Mouse (Mus musculus) T-cell, adult 2 months (primary cell): ENCODE results near the gene Pklr.

ENCODE experiments used
- DNase-seq: peaks from one replicate; pipeline ENCODE4 v3.0.0; 2022; ENCODE audit warnings: low spot score

The Pklr gene

GRCm38 (mm10) chr3:89163643-89164245, 27.8 kb downstream of the Pklr start:
- DNase-seq: peak; percentile 38

- DNase-seq: peak; percentile 95
Measured at GRCm38 (mm10) chr3:89164506-89165267, 28.7 kb downstream of the Pklr start, which contains the start of gene Clk2. Gene Clk2 (plus strand): TSS chr3:89164795.

- DNase-seq: no peak
Measured at GRCm38 (mm10) chr3:89165268-89165870, 29.4 kb downstream of the Pklr start.

GRCm38 (mm10) chr3:89166945-89167344, 31.0 kb downstream of the Pklr start:
- no peak for DNase-seq

GRCm38 (mm10) chr3:89174844-89175243, 38.9 kb downstream of the Pklr start:
- no peak for DNase-seq

GRCm38 (mm10) chr3:89175544-89175943, 39.6 kb downstream of the Pklr start:
- no peak for DNase-seq

- DNase-seq: no peak
Measured at GRCm38 (mm10) chr3:89176421-89176820, 40.5 kb downstream of the Pklr start.

GRCm38 (mm10) chr3:89177242-89178106, 41.5 kb downstream of the Pklr start, which contains the start of gene Scamp3:
Gene Scamp3 (plus strand): TSS chr3:89177473.
- peak; percentile 90 for DNase-seq

- no peak for DNase-seq
Measured at GRCm38 (mm10) chr3:89178107-89178385, 42.1 kb downstream of the Pklr start.

GRCm38 (mm10) chr3:89179056-89179455, 43.1 kb downstream of the Pklr start:
- no peak for DNase-seq

- no peak for DNase-seq
Measured at GRCm38 (mm10) chr3:89181749-89182500, 46.0 kb downstream of the Pklr start.

GRCm38 (mm10) chr3:89182531-89183057, 46.7 kb downstream of the Pklr start:
- DNase-seq: no peak

GRCm38 (mm10) chr3:89183058-89183958, 47.4 kb downstream of the Pklr start, which contains the start of gene Fam189b:
Gene Fam189b (plus strand): TSS chr3:89183143.
- peak; percentile 58 for DNase-seq

- no peak for DNase-seq
Measured at GRCm38 (mm10) chr3:89183959-89184315, 48.0 kb downstream of the Pklr start.

- DNase-seq: no peak
Measured at GRCm38 (mm10) chr3:89187197-89187596, 51.3 kb downstream of the Pklr start.

- DNase-seq: peak; percentile 60
Measured at GRCm38 (mm10) chr3:89187690-89188477, 51.9 kb downstream of the Pklr start.

GRCm38 (mm10) chr3:89188478-89188875, 52.5 kb downstream of the Pklr start:
- peak; percentile 47 for DNase-seq

- DNase-seq: peak; percentile 78
Measured at GRCm38 (mm10) chr3:89190436-89190835, 54.5 kb downstream of the Pklr start.

GRCm38 (mm10) chr3:89193351-89193750, 57.4 kb downstream of the Pklr start:
- no peak for DNase-seq
